9 mouse cellular contexts compared by ENCODE assay signal in the genomic region with DNA sequence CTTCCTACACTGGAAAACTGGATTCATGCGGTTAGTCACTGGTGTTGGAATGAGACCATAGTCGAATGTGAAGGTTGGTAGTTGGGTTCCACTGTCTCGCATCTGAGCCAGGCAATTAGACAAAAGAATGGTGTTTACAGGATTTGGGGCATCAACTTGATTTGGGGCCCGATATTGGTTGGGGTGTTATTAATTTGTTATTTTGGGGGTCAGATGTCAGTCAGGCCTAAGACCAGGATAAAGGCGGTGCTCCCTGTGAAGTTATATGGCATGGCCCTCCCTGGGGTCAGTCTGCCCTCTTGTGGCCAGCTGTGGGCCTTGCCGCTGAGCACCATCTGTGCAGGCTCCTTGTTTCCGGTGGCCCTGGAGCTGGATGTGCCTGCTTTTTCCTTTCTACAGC.
DNase-seq lines count a peak whose midpoint lies in the region; ATAC-seq and TF ChIP-seq lines count a peak whose summit lies in the region.
"Had no signal": no experiment of that assay in that cellular context is flagged by ENCODE, and none has a peak within 500 bp of the region (broad histone marks: within the 10 kb centered on the region; RNA-seq: fewer than 3 reads in every experiment).

No protein-coding gene starts in this region.

- peak; percentile 32 for DNase-seq in T-cell, adult 2 months (ENCODE audit: low spot score)
- DNase-seq in cerebellum, postnatal 36 days, result peak; percentile 63 to 73
- peak; percentile 82 for DNase-seq in gastrocnemius, adult 2 months
- peak; percentile 72 to 75 for DNase-seq in left cerebral cortex, adult 18-20 months (ENCODE audit: low spot score in 2 of 2)
- DNase-seq in right cerebral cortex, postnatal 14 days, result peak; percentile 79
- DNase-seq in urinary bladder, postnatal 36 days (ENCODE audit: low spot score in 2 of 2), result peak; percentile 64 to 79

- no peak overlapping the region for H3K27ac ChIP-seq in gastrocnemius, adult 2 months
- H3K27ac ChIP-seq in hindbrain, embryonic 16.5 days (ENCODE audit: low read depth, low read length), result no peak overlapping the region

- no peaks in the 10 kb centered on the region for H3K36me3 ChIP-seq in hindbrain, embryonic 16.5 days (ENCODE audit: control insufficient read depth, insufficient read depth, low read length)

- H3K27me3 ChIP-seq in hindbrain, embryonic 16.5 days (replicated peaks; ENCODE audit: control insufficient read depth, insufficient read depth, low read length), result no peaks in the 10 kb centered on the region

- intact Hi-C loops in gastrocnemius, adult 2 months (cut with DNase I), result loop anchor here (1.0 to 5.0 kb wide), 4 partner anchors 126 to 386 kb away; a partner anchor contains a TSS

- no peak overlapping the region for H3K9ac ChIP-seq in hindbrain, embryonic 16.5 days (ENCODE audit: low read depth, low read length)

- no peaks in the 10 kb centered on the region for H3K9me3 ChIP-seq in hindbrain, embryonic 16.5 days (ENCODE audit: control insufficient read depth, low read length)

- H3K4me2 ChIP-seq in hindbrain, embryonic 16.5 days (ENCODE audit: low read length), result no peak overlapping the region

- WGBS in hindbrain, embryonic 16.5 days, result 43% methylated on average over 7 of the region's 7 CpGs

- H3K4me3 ChIP-seq in gastrocnemius, adult 2 months, result no peak overlapping the region
- no peak overlapping the region for H3K4me3 ChIP-seq in hindbrain, embryonic 16.5 days (ENCODE audit: low read length)
- H3K4me3 ChIP-seq: myocyte had no signal

- TF ChIP-seq CTCF in gastrocnemius, adult 2 months (IDR thresholded peaks at IDR 0.05), result peak; percentile 96

- peak; percentile 75 for ATAC-seq in hindbrain, embryonic 16.5 days
- ATAC-seq in megakaryocyte progenitor cell, adult 5-6 weeks (replicated peaks; ENCODE audit: poor library complexity), result peak; percentile 95

- H3K4me1 ChIP-seq in hindbrain, embryonic 16.5 days (ENCODE audit: control insufficient read depth, insufficient read depth, low read depth, low read length), result peaks cover 22% of the 10 kb centered on the region

Comparison
In these comparisons a context has a peak if more than half of its experiments do, and no peak if none do; other contexts are left out.
1. DNase-seq: peak in every context shown above with its lines; median percentile 82 in gastrocnemius, adult 2 months; 79 in right cerebral cortex, postnatal 14 days; 74 in left cerebral cortex, adult 18-20 months; 72 in urinary bladder, postnatal 36 days; 68 in cerebellum, postnatal 36 days; 32 in T-cell, adult 2 months.